Mouse (Mus musculus): ENCODE results near the gene Matn3.

Gene Matn3

DNA sequence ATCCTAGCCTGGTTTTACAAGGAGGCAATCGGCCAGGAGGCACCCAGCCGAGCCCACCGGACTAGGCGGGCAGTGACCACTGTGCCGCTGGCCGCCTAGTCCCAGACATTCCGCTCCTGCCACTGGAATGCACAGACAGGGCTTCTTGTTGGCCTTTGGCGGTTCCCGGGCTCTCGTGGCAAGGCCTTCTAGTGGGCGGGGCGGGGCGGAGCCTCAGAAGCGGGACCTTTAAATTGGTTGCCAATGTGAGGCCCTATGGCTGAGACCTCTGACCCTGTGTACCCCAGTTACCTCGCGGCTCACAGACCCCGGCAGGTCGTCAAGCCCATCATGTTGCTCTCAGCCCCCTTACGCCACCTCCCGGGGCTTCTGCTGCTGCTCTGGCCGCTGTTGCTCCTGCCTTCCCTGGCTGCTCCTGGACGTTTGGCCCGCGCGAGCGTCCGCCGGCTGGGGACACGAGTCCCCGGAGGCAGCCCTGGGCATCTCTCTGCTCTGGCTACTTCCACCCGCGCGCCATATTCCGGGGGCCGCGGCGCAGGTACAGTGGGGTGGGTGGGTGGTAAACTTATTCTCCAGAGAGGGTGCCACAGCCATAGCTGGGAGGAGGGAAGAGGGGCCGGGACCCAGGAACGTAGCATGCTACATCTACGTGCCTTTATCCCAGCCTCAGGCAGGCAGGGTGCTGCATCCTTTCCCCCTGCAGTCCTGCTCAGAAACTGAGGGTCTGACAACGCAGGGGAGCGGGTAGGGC is at the start of gene Matn3:
Matn3 (plus strand) TSS at position 216 of the 751 bp plus-strand sequence.
- peak; percentile 40 for DNase-seq

DNA sequence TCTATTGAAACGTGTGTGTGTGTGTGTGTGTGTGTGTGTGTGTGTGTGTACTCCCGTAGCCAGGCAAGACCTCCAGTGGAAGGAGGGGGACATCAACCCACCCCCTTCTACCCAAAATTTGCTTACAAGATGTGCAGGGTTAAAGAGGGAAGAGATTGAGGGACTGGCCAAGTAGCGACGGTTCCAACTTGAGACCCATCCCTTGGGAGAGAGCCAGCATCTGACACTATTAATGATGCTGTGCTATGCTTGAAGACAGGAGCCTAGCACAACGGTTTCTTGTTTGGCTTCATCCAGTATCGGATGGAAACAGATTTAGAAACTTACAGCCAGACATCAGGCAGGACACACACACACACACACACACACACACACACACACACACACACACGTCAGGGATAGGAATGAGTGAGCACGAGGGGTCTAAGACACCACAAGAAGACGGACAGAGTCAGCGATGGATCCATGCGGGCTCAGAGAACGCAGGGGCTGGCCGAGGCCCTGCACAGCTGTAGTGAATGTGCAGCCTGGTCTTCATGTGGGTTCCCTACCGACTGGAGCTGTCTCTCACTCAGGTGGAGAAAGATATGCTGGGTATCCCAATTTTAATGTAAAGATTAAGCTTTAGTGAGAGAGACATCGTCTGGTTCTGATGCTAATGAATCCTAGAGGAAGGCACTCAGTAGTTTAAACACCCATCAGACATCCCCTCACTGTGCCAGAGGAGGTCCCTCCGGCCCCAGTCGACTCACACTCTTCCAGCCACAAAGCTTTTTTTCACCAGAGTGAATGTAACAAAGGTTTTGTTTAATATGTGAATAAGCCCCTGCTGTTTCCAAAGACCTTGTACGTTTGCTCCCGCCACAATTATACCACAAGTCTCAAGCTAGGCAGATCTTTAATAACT is 48.6 kb upstream of the Matn3 start:
- DNase-seq, result no peak

DNA sequence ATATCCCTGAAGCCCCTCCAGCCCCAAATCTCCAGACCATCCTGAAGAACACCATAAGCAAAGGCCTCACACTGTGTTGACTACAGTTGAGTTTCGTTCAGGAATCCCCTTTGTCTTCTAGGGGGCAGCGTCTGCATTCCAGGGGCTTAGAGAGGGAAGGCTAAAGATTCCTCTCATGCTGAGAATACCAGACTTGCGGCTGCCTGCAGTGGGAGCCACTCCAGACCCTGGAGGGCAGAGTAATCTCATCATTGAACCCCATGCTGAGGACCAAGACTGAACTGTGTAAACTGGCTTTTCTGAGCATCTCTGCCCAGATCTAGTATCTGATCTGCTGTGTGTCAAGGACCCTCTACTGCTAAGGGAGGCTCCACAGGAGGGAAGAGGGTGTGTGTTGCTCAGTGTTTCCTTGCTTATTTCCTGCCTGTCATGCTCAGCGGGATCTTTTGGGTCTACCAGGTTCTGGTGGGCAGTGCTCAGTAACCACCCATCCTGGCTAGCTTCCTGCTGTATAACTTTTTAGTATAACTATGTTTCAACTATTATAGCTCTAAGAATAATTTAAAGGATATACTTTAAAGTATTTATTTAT is 47.5 kb upstream of the Matn3 start:
- DNase-seq, result no peak

DNA sequence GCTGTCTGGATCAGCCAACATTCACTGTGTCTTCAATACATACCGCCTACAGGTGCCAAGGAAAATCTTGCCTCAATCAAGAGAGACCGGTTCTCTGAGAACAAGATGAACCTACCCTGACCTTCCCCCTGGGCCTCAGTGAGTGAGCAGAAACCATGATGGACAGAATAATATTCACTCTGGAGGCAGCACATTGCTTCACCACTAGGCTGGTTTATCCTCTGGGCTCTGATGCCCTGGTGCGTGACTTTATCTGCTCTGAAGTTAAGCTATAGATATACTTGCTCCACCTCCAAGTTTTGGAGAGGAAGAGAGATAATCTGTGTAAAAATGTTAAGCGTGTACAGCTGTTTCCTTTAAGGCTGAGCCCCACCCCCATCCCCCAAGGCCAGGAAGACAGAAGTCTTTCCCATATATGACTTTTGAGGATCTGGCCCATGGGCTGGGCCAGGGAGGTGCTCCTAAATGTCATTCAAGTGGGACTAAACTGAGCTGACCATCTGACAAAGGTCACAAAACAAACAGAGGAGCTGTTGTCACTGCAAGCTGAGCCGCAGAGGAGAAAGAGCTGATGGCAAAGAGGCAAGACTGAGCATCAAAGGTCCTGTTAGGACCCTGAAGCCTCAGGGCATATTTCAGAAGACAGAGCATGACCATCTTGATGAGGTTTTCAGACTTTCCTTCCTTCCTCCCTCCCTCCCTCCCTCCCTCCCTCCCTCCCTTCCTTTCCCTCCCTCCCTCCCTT is 46.6 kb upstream of the Matn3 start:
- no peak for DNase-seq

DNA sequence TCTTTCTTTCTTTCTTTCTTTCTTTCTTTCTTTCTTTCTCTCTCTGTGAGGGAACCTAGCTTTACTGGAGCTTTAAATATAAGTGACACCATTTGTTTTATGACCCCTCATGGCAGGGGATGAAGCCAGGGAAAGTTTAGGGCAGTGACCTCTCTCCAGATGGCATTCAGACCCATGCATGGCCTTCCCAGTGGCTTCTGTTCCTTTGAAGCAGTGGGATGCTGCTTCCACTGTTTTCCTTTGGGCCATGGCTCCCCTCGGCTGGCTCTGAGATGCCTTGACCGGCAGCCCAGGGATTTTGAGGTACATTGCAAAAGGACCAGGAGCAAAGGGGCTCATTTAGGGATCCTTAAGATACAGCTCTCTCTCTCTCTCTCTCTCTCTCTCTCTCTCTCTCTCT is 45.8 kb upstream of the Matn3 start:
- DNase-seq, result no peak

DNA sequence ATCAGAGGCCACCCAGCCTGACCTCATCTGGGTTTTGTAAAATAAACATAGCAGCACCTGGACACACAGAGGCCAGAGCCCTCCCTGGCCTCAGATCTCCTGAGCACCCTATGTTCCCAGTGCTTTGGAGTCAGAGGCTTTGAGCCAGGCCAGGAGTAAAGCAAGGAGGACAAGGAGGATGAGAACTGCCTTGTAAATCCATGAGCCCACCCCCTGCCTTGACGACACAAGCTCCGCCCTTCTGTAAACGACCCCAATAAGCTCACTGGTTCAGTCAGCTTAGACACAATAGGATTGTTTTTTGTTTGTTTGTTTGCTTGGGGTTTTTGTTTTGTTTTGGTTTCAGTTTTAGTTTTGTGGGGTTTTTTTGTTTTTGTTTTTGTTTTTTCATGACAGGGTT is 45.2 kb upstream of the Matn3 start:
- DNase-seq, result no peak

DNA sequence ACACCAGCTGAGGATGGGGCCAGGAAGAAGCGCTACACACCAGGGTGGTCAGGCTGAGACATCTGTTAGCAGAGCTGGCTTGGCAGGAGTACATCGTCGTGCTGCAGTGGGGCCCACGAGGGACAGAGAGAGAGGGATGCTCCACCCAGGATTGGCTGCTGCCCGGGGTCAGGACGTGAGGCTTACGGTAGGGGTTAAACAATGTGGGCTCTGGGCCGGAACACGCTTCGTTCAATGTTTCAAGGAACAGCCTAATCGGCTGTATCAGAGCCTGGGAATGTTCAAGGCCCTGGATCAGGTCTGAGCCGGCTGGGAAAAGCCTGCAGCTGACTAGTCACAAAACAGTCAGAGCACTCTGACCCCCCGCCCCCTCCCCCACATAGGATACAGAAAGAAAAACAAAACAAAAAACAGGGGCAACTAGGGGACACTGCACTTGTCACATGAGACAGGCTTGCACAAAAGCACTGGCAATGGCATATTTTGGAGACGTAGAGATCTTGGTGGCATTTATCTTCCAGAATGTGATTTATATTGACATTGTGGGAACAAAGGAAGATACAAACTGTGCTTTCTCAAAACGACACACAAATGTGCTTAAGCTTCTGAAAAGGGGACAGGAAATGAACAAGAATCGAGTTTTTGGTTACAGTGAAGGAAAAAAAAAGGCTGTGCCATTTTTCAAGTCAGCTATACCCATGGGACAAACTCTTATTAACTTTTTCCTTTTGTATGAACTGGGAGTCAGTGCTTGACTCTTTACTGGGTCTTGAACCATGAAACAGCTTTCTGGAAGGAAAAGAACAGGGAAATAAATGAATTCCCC is 34.7 kb upstream of the Matn3 start:
- no peak for DNase-seq

DNA sequence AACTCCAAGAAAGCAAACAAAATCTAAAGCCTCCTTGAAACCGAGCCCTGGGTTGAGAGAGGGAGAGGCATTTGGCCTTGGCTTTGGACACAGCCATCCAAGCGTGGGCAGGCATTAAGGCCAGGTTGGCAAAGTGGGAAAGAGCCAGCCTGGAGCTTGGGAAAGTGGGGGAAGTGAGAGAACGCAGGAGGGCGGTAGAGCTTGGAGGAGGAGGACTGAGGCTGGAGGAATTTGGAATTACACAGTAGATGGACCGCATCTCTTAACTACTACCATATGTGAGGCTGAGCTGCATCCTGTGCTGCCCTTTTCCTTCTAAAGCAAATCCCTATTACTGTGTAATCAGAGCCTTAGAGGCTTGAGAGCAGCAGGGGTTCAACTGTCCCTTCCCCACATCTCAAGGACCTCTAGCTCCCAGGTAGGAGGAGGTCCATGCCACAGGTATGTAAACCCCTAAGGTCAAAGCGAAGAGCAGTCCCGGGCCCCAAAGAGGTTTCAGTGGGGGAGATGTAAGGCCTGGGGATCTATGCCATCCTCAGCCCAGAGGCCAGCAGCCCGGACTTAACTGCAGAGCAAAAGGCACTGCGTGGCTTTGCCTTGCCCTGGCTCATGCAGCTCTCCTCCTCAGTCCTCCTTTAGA is 33.9 kb upstream of the Matn3 start:
- DNase-seq, result no peak

DNA sequence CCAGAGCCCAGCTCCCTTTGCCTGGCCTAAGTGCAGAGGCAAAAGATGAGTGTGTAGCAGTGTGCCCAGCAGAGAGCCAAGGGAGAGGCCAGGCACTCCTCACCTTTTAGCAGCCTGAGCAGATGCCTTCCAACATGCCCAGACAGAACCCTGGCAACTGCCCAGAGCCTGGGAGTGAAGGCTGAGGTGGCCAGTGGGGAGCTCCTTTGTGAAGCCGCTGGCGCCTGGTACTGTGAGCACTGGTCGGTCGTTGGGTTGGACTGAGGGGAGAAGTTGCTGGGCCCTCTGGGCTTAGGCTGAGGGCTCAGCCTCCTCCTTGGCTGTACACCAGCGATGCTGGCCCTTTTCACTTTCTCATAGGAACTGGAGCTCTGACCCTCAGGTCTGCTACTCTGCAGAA is 31.4 kb upstream of the Matn3 start:
- peak; percentile 45 for DNase-seq

DNA sequence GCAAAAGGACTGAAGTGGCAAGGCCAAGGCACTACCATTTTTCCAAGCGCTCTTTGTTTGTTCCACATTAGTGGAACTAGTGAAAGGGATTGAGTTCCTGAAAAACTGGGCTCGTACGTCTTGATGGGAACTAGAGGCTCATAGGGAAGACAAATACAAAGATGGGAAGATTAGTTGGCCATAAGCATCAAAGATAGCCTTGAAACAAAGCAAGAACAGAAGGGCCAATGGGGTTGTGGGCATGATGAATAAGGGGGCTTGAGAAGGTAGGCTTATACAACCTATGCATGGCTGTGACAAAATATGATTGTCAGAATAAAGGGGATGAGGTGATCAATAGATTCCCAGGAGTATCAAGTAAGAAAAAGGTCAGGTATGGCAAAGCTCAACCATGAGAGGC is 28.5 kb upstream of the Matn3 start:
- DNase-seq, result no peak

DNA sequence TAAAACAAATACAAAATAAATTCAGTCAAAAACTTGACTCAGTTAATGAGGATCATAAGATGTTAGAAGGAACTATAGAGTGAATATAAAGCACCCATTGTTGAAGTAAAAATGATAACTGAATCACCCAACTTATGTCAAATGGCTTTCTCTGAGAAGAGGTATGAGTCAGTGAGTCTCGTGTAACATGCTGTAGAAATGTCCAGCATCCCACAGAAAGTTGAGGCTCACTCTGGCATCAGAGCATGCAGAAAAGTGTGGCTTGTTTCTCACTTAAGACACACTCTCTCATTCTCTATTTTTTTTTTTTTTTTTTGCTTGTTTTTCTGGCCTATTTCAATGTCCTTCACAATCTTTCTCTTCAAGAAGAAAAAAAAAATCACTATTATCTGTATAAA is 26.7 kb upstream of the Matn3 start:
- DNase-seq, result no peak

DNA sequence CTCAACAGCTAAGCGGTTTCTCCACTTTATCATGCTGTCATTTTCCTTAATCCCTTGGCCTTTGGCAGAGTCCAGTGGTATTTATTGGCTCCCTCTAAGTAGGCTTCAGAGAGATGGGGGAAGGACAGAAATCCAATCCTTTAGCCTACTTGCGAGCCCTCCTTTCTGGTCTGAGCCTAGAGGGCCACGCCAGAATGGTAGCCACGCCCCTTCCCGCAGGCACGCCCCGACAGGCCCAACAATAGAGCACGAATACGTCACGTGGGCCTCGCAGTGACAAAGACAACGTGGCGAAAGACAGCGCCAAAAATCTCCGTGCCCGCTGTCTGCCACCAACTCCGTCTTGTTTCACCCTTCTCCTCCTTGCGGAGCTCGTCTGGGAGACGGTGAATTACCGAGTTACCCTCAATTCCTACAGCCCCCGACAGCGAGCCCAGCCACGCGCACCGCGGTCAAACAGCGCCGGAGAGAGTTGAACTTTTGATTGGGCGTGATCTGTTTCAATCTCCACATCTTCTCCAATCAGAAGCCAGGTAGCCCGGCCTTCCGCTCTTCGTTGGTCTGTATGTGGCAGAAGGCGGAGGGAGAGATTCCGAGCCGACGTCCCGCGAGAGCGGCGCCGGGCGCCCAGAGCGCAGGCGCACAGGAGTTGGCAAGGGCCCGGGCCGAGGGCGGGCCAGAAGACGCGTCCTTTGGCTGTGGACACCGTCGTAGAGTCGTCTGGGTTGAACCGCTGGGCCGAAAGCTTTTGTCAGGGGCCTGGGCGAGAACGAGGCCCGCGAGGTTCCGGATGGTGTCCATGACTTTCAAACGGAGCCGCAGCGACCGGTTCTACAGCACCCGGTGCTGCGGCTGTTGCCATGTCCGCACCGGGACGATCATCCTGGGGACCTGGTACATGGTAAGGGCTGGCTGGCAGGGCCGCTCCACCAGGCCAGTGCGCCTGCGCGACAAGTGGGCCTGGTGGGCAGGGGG is 26.0 kb upstream of the Matn3 start, which contains the start of gene Laptm4a:
Laptm4a (plus strand) TSS at position 271 of the 975 bp plus-strand sequence.
- DNase-seq, result peak; percentile 94

DNA sequence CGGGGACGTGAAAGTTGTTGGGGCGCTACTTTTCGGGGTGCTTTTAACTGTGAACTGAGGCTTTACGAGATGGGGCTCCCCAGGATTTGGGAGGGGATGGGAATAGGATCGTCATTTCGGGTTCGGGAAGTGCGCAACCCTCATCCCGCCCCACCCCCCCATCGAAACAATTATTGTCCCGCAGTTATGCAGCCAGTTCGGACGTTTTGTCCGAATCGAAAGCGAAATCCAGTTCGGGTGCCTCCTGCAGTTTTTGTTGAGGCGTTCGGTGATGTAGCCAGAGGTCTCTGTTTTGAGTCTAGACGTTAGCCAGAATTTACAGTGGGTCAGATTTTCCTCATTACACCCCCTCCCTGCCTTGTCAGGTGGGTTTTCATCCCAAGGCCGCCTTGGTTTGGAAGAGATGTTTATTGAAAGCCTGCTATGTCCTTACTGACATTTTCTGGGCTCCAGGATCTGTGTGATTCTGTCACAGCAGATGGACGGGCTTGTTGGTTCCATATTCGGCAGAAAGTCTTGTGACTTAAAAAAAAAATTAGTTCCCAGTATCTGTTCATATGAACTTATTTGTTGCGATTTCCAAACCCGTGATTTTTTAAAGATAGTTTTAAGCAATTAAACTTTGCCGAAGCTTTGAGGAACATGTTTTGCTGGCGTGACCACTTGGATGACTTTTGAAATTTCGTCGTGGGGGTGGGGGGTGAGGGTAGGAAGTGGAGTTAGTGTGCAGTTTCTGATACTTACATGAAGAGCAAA is 25.2 kb upstream of the Matn3 start:
- no peak for DNase-seq

DNA sequence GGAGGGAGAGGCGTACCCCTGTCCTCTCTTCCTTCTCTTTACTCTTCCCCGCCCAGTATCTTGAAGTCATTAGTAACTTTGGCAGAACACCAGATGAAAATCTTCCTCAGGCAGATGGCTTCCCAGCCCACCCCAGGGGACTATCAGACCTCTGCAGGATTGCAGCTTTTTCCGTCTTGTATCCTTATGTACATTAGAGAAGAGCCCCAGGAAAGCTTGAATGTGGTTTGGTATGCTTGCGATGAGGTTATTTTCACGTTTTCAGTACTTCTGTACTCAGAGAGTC is 24.7 kb upstream of the Matn3 start:
- DNase-seq, result no peak

DNA sequence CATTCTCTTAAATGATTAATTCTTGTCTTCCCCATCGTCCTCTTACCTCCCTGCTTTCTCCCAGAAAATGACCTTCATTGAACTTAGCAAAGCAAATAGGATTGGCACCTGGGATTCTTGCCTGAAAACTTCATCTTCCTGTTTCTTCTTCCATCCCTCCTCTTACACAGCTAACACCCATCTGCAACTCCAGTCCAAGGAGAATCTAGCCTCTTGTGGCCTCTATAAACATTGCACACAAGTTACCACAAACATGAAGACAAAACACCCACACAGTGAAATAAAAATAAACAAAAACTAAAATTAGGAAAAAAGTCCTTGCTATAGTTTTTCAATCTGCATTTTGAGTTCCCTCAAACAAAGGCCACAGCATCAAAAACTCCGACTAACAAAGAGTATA is 24.1 kb upstream of the Matn3 start:
- DNase-seq, result no peak

DNA sequence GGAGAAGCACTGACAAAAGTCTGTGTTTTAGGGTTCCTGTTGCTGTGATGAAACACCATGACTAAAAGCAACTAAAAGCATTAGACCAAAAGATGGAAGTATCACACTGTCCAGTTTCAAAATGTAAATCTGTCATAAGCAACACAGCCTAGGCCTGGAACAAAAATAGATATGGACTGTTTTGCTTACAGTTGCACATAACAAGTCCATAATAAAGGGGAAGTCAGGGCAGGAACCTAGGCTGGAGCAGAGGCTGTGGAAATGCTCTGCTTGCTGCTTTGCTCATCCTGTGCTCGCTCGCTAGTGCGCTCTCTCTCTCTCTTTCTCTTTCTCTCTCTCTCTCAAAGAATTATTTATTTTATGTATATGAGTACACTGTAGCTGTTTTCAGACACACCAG is 20.1 kb upstream of the Matn3 start:
- DNase-seq, result no peak

DNA sequence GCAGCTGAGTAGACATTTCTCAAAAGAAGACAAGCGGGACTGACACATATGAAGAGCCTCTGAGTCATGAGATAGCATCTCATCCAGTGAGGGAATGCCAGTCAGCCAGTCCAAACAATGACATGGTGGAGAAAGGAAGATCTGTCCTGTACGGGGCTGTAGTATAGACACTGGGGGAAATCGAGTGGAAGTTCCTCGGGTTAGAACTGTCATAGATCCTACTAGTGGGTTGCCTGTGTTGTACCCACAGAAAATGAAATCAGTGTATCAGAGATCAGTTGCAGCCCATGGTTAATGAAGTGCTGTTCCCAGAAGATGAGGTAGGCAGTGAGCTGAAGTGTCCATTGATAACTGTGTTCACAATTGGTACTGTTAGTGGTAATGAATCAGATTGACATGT is 19.0 kb upstream of the Matn3 start:
- no peak for DNase-seq

DNA sequence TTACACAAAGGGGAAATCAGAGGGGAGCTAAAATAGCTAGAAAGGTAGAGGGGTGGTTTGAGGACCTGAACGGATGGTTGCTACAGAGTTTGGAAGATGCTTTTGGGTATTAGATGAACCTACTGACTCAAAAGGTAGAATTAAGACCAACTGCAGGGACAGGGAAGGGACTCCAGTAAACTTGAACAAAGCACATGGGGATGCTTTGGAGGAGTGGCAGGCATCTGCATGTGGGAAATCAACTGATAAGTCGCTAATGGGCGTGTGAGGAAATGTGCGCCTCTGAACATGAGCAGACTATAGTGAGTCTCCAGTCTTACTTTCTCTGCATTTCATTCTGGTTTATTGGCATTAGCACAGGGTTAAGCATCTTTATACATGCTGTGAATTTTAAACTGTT is 16.6 kb upstream of the Matn3 start:
- no peak for DNase-seq

DNA sequence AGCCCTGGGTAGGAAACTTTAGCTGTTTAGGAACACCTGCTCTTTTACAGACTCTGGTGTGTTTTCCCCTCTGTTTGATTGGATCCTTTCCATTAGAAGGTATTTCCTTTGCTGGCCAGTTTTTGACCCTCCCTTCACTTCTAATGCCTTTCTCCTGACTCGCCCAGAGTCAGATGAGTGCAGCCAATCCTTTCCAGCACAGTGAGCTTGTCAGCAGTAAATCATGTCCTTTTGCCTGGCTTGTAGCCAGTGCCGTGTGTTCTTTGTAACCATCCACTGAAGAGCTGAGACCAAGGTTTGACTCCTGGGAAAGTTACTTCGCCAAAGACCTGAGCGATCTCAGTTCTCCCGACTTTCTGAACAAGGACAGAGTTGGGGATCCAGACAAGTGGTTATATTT is 12.4 kb upstream of the Matn3 start:
- DNase-seq, result no peak

DNA sequence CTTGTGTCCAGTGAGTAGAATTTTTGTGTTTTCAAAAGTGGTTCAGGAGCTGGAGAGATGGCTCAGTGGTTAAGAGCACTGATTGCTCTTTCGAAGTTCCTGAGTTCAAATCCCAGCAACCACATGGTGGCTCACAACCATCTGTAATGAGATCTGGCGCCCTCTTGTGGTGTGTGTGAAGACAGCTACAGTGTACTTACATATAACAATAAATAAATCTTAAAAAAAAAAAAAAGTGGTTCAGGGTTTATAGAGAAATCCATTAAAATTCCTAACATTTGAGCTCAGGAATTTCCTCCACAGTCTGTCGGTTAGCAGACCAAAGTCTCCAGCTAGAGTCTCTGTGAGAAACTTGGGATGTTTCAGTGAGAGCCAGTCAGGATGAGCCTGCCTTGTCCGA is 11.5 kb upstream of the Matn3 start:
- DNase-seq, result peak; percentile 32
